Mouse (Mus musculus) embryo, embryonic 9.5 days (tissue): ENCODE measurements around the gene Cracr2b.

ENCODE experiments used
- DNase-seq: peaks from one replicate; pipeline ENCODE4 v3.0.0-alpha.2; 2017; ENCODE audit errors: extremely low spot score

Gene Cracr2b

DNA sequence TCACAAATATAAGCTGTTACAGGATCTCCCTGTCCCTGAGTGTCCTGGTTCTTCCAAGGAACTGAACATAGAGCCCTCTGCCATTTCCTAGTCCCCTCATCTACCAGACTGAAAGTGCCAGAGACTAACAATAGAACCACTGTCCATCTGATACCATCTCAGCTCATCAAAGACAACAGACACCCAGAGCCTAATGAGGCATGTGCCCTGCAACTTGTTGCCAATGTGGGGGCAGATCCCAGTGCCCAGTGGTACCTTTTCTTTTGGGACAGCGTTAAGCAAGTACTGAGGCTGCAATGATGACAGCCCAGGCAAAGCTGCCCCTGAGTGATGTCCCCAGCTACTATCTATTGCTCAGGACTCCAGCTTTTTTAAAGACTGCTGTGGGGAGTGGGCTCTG, 25.3 kb downstream of the Cracr2b start:
- no peak for DNase-seq

DNA sequence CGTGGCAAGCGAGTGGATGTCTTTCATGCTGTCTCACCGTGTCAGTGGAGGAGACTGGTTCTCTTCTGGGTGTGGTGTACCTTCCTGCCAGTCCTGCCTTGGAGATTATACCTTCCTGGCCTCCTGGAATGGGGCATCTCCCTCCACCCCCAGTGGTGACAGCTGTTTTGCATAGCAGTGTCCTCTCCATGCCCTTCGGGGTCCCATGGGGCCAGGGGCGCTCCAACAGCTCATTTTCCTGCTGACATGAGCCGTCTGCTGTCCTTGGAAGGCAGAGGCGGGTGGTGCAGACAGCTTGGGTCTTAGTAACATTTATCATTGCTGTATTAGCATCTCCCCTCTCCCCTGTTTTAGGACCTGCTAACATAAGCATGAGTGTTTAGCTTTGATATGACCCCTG, 26.2 kb downstream of the Cracr2b start:
- DNase-seq = no peak

- no peak for DNase-seq
These were observed 30.3 kb downstream of the Cracr2b start for GRCm38 (mm10) chr7:141491151-141491550.

- DNase-seq = no peak
These were observed 31.8 kb downstream of the Cracr2b start for GRCm38 (mm10) chr7:141492738-141493137.

DNA sequence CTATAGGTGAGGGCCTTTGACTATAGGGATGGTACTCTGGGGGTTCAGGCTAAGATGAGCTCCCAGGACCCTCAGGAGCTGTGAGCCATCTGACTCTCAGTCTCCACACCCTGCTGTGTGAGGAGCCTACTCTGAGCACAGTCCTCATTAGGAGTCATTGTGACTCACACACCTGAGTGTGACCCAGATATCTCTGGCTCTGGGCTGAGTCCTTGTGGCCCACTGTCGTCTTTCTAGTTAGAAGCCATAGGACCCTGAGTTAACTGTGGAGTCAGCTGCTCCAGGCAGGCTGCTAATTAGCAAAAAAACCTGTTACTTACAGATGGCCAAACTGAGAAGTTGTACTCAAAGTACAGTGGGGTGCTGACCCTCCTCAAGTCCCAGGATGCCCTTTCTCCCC, 32.8 kb downstream of the Cracr2b start:
- no peak for DNase-seq

DNA sequence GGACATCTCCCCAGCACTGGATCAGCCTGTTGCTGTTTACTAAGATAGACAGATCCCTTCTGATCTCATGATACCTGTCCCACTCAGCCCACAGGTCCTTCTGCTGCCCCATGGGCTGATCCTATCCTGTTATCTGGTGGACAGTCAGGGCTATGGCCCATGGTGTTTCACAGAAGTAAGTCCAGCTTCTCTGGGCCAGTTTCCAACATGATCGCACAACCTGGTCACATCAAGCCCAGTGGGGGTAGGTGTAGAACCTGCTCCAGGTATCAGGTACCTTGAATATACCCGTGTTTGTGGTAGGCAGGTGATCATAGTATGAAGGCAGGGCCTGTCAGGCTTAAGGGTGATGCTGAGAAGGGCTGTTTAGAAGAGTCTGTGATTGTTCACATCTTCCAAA, 34.5 kb downstream of the Cracr2b start:
- DNase-seq = no peak

DNA sequence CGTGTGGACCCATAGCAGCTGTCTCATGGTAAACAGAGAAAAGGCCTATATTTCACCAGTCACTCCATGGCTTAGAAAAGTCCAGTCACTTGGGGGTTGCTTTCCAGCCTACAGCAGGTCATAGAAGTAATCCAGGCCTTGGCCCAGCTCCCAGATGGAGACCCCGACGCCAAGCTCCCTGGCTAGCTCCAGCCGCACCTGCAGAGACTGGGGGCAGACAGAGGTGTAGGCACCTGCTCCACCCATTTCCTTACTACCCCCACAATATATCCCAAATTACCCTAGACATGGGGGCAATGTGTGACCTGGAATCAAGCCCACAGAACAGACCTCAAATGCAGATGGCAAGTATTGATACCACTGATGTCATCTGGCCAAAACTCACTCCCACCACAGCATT, 35.0 kb downstream of the Cracr2b start:
- no peak for DNase-seq

DNA sequence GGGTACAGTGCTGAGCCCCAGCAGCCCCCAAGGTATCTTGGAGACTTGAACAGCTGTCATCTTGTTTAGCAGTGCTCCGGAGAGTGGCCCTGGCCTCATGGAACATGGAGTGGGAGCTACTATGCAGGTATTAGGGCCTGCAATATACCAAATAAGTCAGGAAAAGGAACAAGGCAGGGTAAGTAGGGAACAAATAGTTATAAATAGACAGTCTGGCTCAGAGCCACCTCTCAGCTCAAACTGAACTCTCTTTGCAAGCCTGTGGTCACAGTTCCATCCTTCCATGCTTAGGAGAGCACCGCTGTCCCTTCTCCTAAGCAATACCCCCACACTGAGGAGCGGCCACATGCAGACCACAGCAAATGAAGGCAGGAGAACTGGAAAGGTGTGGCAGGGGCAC, 36.7 kb downstream of the Cracr2b start:
- no peak for DNase-seq

- no peak for DNase-seq
These were observed 41.1 kb downstream of the Cracr2b start for GRCm38 (mm10) chr7:141501820-141502555.

- DNase-seq = no peak
These were observed 41.6 kb downstream of the Cracr2b start for GRCm38 (mm10) chr7:141502556-141502905.

GRCm38 (mm10) chr7:141506278-141506677, 45.4 kb downstream of the Cracr2b start:
- no peak for DNase-seq

GRCm38 (mm10) chr7:141508160-141508559, 47.3 kb downstream of the Cracr2b start:
- DNase-seq = no peak

GRCm38 (mm10) chr7:141510196-141510595, 49.3 kb downstream of the Cracr2b start:
- DNase-seq = no peak

GRCm38 (mm10) chr7:141510681-141511191, 49.8 kb downstream of the Cracr2b start:
- no peak for DNase-seq
